ENCODE assay signal across 8 mouse cellular contexts in genomic region chr1:171149974-171150760, GRCm38 (mm10). TPM values are rescaled to one million over a fixed set of nuclear protein-coding genes. Genes with fewer than 3 reads are reported as not detected.
DNase-seq lines count a peak whose midpoint lies in the region; ATAC-seq and TF ChIP-seq lines count a peak whose summit lies in the region.

Sdhc (minus strand) TSS chr1:171150603.
Mpz (plus strand) TSS chr1:171150711.

- H3K9me3 ChIP-seq in CH12.LX (replicated peaks; ENCODE audit: low read length): no peaks in the 10 kb centered on the region
- H3K9me3 ChIP-seq in forebrain, embryonic 11.5 days (ENCODE audit: control insufficient read depth, low read length): no peaks in the 10 kb centered on the region
- H3K9me3 ChIP-seq in heart, embryonic 16.5 days (replicated peaks; ENCODE audit: control insufficient read depth, low read length): no peaks in the 10 kb centered on the region
- H3K9me3 ChIP-seq in liver, embryonic 15.5 days (replicated peaks): no peaks in the 10 kb centered on the region
- H3K9me3 ChIP-seq in neural tube, embryonic 12.5 days: no peaks in the 10 kb centered on the region

- DNase-seq in CH12.LX (ENCODE audit: extremely low read depth): peak; percentile 92
- peak; percentile 93 for DNase-seq in c-Kit-positive CD71-positive TER-119-negative erythroid progenitor cells, embryonic 14.5 days (ENCODE audit: low read depth)
- peak; percentile 97 for DNase-seq in forebrain, embryonic 11.5 days (ENCODE audit: low spot score)
- DNase-seq in kidney, postnatal 36 days: peak; percentile 96 to 98
- peak; percentile 89 for DNase-seq in telencephalon, adult 2 months (ENCODE audit: low read depth, low spot score)

- H3K4me3 ChIP-seq in CH12.LX (replicated peaks in 1 of 3; ENCODE audit: low read depth in 2 of 3, low read length in 2 of 3, poor library complexity in 1 of 3): peak within 1 kb of the TSS; percentile 87 to 97 (median 97)
- peak within 1 kb of the TSS; percentile 75 for H3K4me3 ChIP-seq in forebrain, embryonic 11.5 days (ENCODE audit: low read depth, low read length)
- H3K4me3 ChIP-seq in heart, embryonic 16.5 days (ENCODE audit: low read length): peak within 1 kb of the TSS; percentile 98
- H3K4me3 ChIP-seq in liver, embryonic 15.5 days (replicated peaks): peak within 1 kb of the TSS; percentile 88
- H3K4me3 ChIP-seq in neural tube, embryonic 12.5 days: peak within 1 kb of the TSS; percentile 85

- H3K9ac ChIP-seq in CH12.LX (ENCODE audit: insufficient read depth, low read depth): peak within 1 kb of the TSS; percentile 89
- H3K9ac ChIP-seq in forebrain, embryonic 11.5 days (ENCODE audit: low read length): peak within 1 kb of the TSS; percentile 79
- H3K9ac ChIP-seq in heart, embryonic 16.5 days (ENCODE audit: low read length): peak within 1 kb of the TSS; percentile 99
- H3K9ac ChIP-seq in liver, embryonic 15.5 days: peak within 1 kb of the TSS; percentile 89
- H3K9ac ChIP-seq in neural tube, embryonic 12.5 days: peak within 1 kb of the TSS; percentile 78

- no peaks in the 10 kb centered on the region; the same call in 1 of the 2 replicates for H3K79me2 ChIP-seq in CH12.LX (replicated peaks; ENCODE audit: control insufficient read depth, extremely low read depth, insufficient read depth, poor library complexity, severe bottlenecking)

- peaks cover 4 to 25% of the 10 kb centered on the region in 2 experiments; a peak in 3 of 4 replicates for H3K4me1 ChIP-seq in CH12.LX (ENCODE audit: control insufficient read depth in 1 of 2, insufficient read depth in 2 of 2)
- peaks cover 4% of the 10 kb centered on the region for H3K4me1 ChIP-seq in forebrain, embryonic 11.5 days (replicated peaks; ENCODE audit: control insufficient read depth, insufficient read depth, low read length)
- peaks cover 20% of the 10 kb centered on the region for H3K4me1 ChIP-seq in heart, embryonic 16.5 days (ENCODE audit: control insufficient read depth, insufficient read depth, low read length)
- peaks cover 40% of the 10 kb centered on the region for H3K4me1 ChIP-seq in liver, embryonic 15.5 days (replicated peaks)
- H3K4me1 ChIP-seq in neural tube, embryonic 12.5 days: peaks cover 13% of the 10 kb centered on the region

- no peak for TF ChIP-seq RAD21 in CH12.LX (IDR thresholded peaks at IDR 0.05; ENCODE audit: low read depth, low read length)

- H3K27ac ChIP-seq in CH12.LX (ENCODE audit: insufficient read depth, low read depth): 0 out of 2 replicates have a peak within 1 kb of the TSS, but pooled peaks have one; percentile 9
- no peak within 1 kb of the TSS for H3K27ac ChIP-seq in forebrain, embryonic 11.5 days (ENCODE audit: low read depth, low read length)
- peak within 1 kb of the TSS; percentile 96 for H3K27ac ChIP-seq in heart, embryonic 16.5 days (ENCODE audit: low read length)
- peak within 1 kb of the TSS; percentile 78 for H3K27ac ChIP-seq in liver, embryonic 15.5 days (replicated peaks)
- H3K27ac ChIP-seq in neural tube, embryonic 12.5 days: peak within 1 kb of the TSS; percentile 37; the same call in 1 of the 2 replicates

- peaks cover 5 to 15% of the 10 kb centered on the region in 2 experiments for H3K36me3 ChIP-seq in CH12.LX (replicated peaks in 1 of 2; ENCODE audit: control insufficient read depth in 1 of 2, insufficient read depth in 1 of 2, low read length in 1 of 2)
- no peaks in the 10 kb centered on the region for H3K36me3 ChIP-seq in forebrain, embryonic 11.5 days (ENCODE audit: control insufficient read depth, insufficient read depth, low read length)
- no peaks in the 10 kb centered on the region for H3K36me3 ChIP-seq in heart, embryonic 16.5 days (ENCODE audit: control insufficient read depth, insufficient read depth)
- H3K36me3 ChIP-seq in liver, embryonic 15.5 days (replicated peaks): peaks cover 9% of the 10 kb centered on the region
- H3K36me3 ChIP-seq in neural tube, embryonic 12.5 days: peaks cover 6% of the 10 kb centered on the region; the same call in 1 of the 2 replicates

- TF ChIP-seq POLR2A in CH12.LX (IDR thresholded peaks at IDR 0.05; ENCODE audit: low read depth, low read length): peak; percentile 91

- H3K4me2 ChIP-seq in CH12.LX (ENCODE audit: insufficient read depth, low read depth, poor library complexity, severe bottlenecking): peak within 1 kb of the TSS; percentile 84
- H3K4me2 ChIP-seq in forebrain, embryonic 11.5 days (ENCODE audit: low read depth, low read length, severe bottlenecking): peak within 1 kb of the TSS; percentile 70
- peak within 1 kb of the TSS; percentile 91 for H3K4me2 ChIP-seq in heart, embryonic 16.5 days (ENCODE audit: low read depth, low read length)
- peak within 1 kb of the TSS; percentile 90 for H3K4me2 ChIP-seq in liver, embryonic 15.5 days
- peak within 1 kb of the TSS; percentile 78 for H3K4me2 ChIP-seq in neural tube, embryonic 12.5 days (replicated peaks)

- no peak for TF ChIP-seq EP300 in CH12.LX (IDR thresholded peaks at IDR 0.05; ENCODE audit: low read length)

- WGBS in forebrain, embryonic 11.5 days: 1% methylated on average over 34 of the region's 34 CpGs
- WGBS in heart, embryonic 16.5 days: under 1% methylated on average over 34 of the region's 34 CpGs
- under 1% methylated on average over 34 of the region's 34 CpGs for WGBS in liver, embryonic 15.5 days (ENCODE audit: insufficient replicate concordance)
- WGBS in neural tube, embryonic 12.5 days: under 1% methylated on average over 34 of the region's 34 CpGs

- in situ Hi-C loops in CH12.LX (cut with MboI; ENCODE audit: low pct_ligation_motif_present, low pct_unique_long_range_greater_than_20kb, low sequenced_read_pairs): no loop called here

- no peaks in the 10 kb centered on the region for H3K27me3 ChIP-seq in CH12.LX (replicated peaks)
- no peaks in the 10 kb centered on the region for H3K27me3 ChIP-seq in forebrain, embryonic 11.5 days (ENCODE audit: control insufficient read depth, insufficient read depth, low read length)
- peaks cover 2% of the 10 kb centered on the region; the same call in 1 of the 2 replicates for H3K27me3 ChIP-seq in heart, embryonic 16.5 days (ENCODE audit: control insufficient read depth, insufficient read depth, low read length)
- peaks cover 10% of the 10 kb centered on the region for H3K27me3 ChIP-seq in liver, embryonic 15.5 days
- H3K27me3 ChIP-seq in neural tube, embryonic 12.5 days (replicated peaks): no peaks in the 10 kb centered on the region

- ATAC-seq in forebrain, embryonic 11.5 days (replicated peaks; ENCODE audit: low FRiP score): peak; percentile 98
- peak; percentile 95 for ATAC-seq in heart, embryonic 16.5 days (replicated peaks; ENCODE audit: extremely low read depth, insufficient read depth, low FRiP score)
- ATAC-seq in liver, embryonic 15.5 days (ENCODE audit: insufficient read depth): peak; percentile 94
- peak; percentile 98 for ATAC-seq in neural tube, embryonic 12.5 days (ENCODE audit: low FRiP score, low read depth)

- TF ChIP-seq CTCF in CH12.LX (conservative IDR thresholded peaks at IDR 0.05 in 1 of 2, IDR thresholded peaks at IDR 0.05 in 1 of 2; ENCODE audit: low read depth in 2 of 2, low read length in 2 of 2): no peak

- dilution Hi-C loops in CH12.LX (cut with MboI; ENCODE audit: extremely low pct_ligation_motif_present, extremely low pct_unique_long_range_greater_than_20kb, low sequenced_read_pairs): no loop called here

TF ChIP-seq in CH12.LX, 34 proteins besides CTCF, POLR2A, EP300 and RAD21:
- TF ChIP-seq MXI1 (IDR thresholded peaks at IDR 0.05; ENCODE audit: low read depth, low read length) (peak; percentile 45; the same call in 1 of the 2 replicates), ELF1 (IDR thresholded peaks at IDR 0.05; ENCODE audit: low read depth, low read length) (peak; percentile 59), E2F4 (IDR thresholded peaks at IDR 0.05; ENCODE audit: insufficient replicate concordance, low read depth, low read length) (no peak), TCF12 (IDR thresholded peaks at IDR 0.05; ENCODE audit: low read depth, low read length) (peak; percentile 62; the same call in 1 of the 2 replicates), HCFC1 (IDR thresholded peaks at IDR 0.05; ENCODE audit: low read depth, low read length) (peak; percentile 75), UBTF (IDR thresholded peaks at IDR 0.05; ENCODE audit: low read depth, low read length) (0 out of 2 replicates have a peak, but pooled peaks have one; percentile 34), JUN (IDR thresholded peaks at IDR 0.05; ENCODE audit: insufficient read depth, low read depth, low read length) (no peak), TBP (conservative IDR thresholded peaks at IDR 0.05; ENCODE audit: low read depth, low read length) (peak; percentile 78), ZKSCAN1 (IDR thresholded peaks at IDR 0.05; ENCODE audit: borderline replicate concordance, low read depth, low read length) (peak; percentile 84), NELFE (IDR thresholded peaks at IDR 0.05; ENCODE audit: low read depth, low read length) (peak; percentile 81), JUND (conservative IDR thresholded peaks at IDR 0.05; ENCODE audit: low read depth, low read length) (no peak)
TF ChIP-seq in CH12.LX: peak in this region for 8.

RNA-seq across cellular contexts. Expression of gene Sdhc, which starts in this region (rescaled TPM):
- total RNA-seq in CH12.LX (2012; rRNA removed): 79.4 and 87.5 TPM in 2 replicates
- 178 and 205 TPM in 2 replicates for total RNA-seq in CH12.LX (2014; rRNA removed)
- 120 and 153 TPM in 2 replicates for polyA plus RNA-seq in CH12.LX (2012; ENCODE audit: insufficient read length, low read depth)
- polyA plus RNA-seq in forebrain, embryonic 11.5 days (2014; fragmentation: Nextera tagmentation; extraction: Ambion mirVana): 272 and 277 TPM in 2 replicates
- 622 and 629 TPM in 2 replicates for polyA plus RNA-seq in heart, embryonic 16.5 days (2015; fragmentation: Nextera tagmentation; extraction: Ambion mirVana)
- polyA plus RNA-seq in liver, embryonic 15.5 days (2015; fragmentation: Nextera tagmentation; extraction: Ambion mirVana): 149 and 158 TPM in 2 replicates
- 228 and 233 TPM in 2 replicates for polyA plus RNA-seq in neural tube, embryonic 12.5 days (2016; fragmentation: Nextera tagmentation; extraction: Ambion mirVana)

RNA-seq across cellular contexts. Expression of gene Mpz, which starts in this region (rescaled TPM):
- total RNA-seq in CH12.LX (2012; rRNA removed) (0.04 and 0.21 TPM in 2 replicates), CH12.LX (2014; rRNA removed) (not detected in 2 replicates)
- 0.26 and 0.49 TPM in 2 replicates for polyA plus RNA-seq in CH12.LX (2012; ENCODE audit: insufficient read length, low read depth)
- polyA plus RNA-seq in forebrain, embryonic 11.5 days (2014; fragmentation: Nextera tagmentation; extraction: Ambion mirVana): 0.13 TPM in 1 of 2 replicates, not detected in the other
- polyA plus RNA-seq in heart, embryonic 16.5 days (2015; fragmentation: Nextera tagmentation; extraction: Ambion mirVana): 0.44 and 1.1 TPM in 2 replicates
- not detected in 2 replicates for polyA plus RNA-seq in liver, embryonic 15.5 days (2015; fragmentation: Nextera tagmentation; extraction: Ambion mirVana)
- polyA plus RNA-seq in neural tube, embryonic 12.5 days (2016; fragmentation: Nextera tagmentation; extraction: Ambion mirVana): 6.5 and 7.8 TPM in 2 replicates
